Mouse (Mus musculus) small intestine, adult 2 months (tissue): Measurements from ENCODE around the gene Sdk2. TPM values are rescaled to one million over a fixed set of nuclear protein-coding genes. Genes with fewer than 3 reads are reported as not detected.
A peak's percentile ranks its signal among the peaks of the same experiment; 100 is the strongest.

ENCODE experiments used
- H3K27ac ChIP-seq: fragments of 200-500 bp; 2 replicates; pipeline ENCODE4 v1.5.1; 2012; ENCODE audit warnings: low read depth, low read length, control low read depth, inconsistent platforms; ENCODE audit not compliant: insufficient read depth
- H3K27me3 ChIP-seq: fragments of 200-500 bp; 2 replicates; pipeline ENCODE4 v1.6.1; 2012; ENCODE audit warnings: mild to moderate bottlenecking, moderate library complexity, low read length, inconsistent platforms; ENCODE audit not compliant: control insufficient read depth, insufficient read depth
- H3K36me3 ChIP-seq: fragments of 200-500 bp; 2 replicates; pipeline ENCODE4 v1.6.1; 2012; ENCODE audit warnings: mild to moderate bottlenecking, low read length, control low read depth, inconsistent platforms; ENCODE audit not compliant: control insufficient read depth, insufficient read depth
- H3K4me1 ChIP-seq: fragments of 200-500 bp; 2 replicates; pipeline ENCODE4 v1.6.1; 2012; ENCODE audit warnings: low read length, inconsistent platforms, mixed read lengths; ENCODE audit not compliant: control insufficient read depth, insufficient read depth, insufficient read length
- H3K4me3 ChIP-seq: fragments of 200-500 bp; 2 replicates; pipeline ENCODE4 v1.5.1; 2012; ENCODE audit warnings: low read depth, mild to moderate bottlenecking, control low read depth, inconsistent platforms, low read length, moderate library complexity
- CTCF ChIP-seq: fragments of 200-500 bp; IDR thresholded peaks from 2 replicates; pipeline ENCODE4 v1.5.1; 2012; ENCODE audit warnings: low read depth, mild to moderate bottlenecking, control low read depth, inconsistent platforms, low read length, moderate library complexity, mixed read lengths; ENCODE audit not compliant: insufficient replicate concordance, insufficient read length; ENCODE audit errors: extremely low read depth
- POLR2A ChIP-seq: fragments of 200-500 bp; IDR thresholded peaks from 2 replicates; pipeline ENCODE4 v1.6.1; 2012; ENCODE audit warnings: low read depth, mild to moderate bottlenecking, control low read depth, inconsistent platforms, low read length, moderate library complexity
- WGBS: fragments of 180-500 bp; shearing (Covaris S2); methylation state at CpG from one replicate; pipeline ENCODE4 v1.1.7; 2018; 5-methylcytosine and 5-hydroxymethylcytosine counted together
- polyA plus RNA-seq: library from polyadenylated mRNA; depleted of rRNA; stranded (reverse); fragments of >200 nt; gene quantifications from 2 replicates; pipeline ENCODE4 v1.2.3, GENCODE M21; 2012

The Sdk2 gene
- polyA plus RNA-seq, 1 experiment = 0.81 TPM

DNA sequence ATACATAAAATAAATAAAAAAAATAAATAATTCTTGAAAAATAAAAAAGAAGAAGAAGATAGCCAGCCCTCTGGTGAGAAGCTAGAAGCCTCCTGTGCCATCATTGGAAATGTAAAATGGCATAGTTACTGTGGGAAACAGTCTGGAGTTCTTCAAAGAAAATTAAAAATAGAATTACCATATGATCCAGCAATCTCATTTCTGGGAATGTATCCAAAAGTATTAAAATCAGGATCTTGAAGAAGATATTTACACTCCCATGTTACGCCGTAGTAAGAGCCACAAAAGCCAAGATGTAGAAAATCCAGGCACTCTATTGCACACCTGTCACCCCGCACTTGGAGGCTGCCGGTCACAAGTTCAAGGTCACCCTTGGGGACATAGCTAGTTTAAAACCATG is 250.4 kb downstream of the Sdk2 start:
- Histone ChIP-seq H3K27ac (no peak overlapping the region), H3K27me3 (no peaks in the 10 kb centered on the region), H3K4me1 (no peaks in the 10 kb centered on the region), H3K4me3 (no peak overlapping the region), H3K36me3 (no peaks in the 10 kb centered on the region)
- 44% methylated on average over 4 of the region's 4 CpGs for WGBS
- TF ChIP-seq CTCF = no peak
- TF ChIP-seq POLR2A = no peak

GRCm38 (mm10) chr11:113811546-113812339 is 255.1 kb downstream of the Sdk2 start:
- WGBS = 56% methylated on average over 20 of the region's 20 CpGs
- H3K4me1 ChIP-seq = peaks cover 7% of the 10 kb centered on the region
- H3K27me3 ChIP-seq = no peaks in the 10 kb centered on the region
- no peak overlapping the region for H3K27ac ChIP-seq
- no peak for TF ChIP-seq POLR2A
- no peak overlapping the region for H3K4me3 ChIP-seq
- no peaks in the 10 kb centered on the region for H3K36me3 ChIP-seq

- H3K36me3 ChIP-seq = no peaks in the 10 kb centered on the region
- 22% methylated on average over 24 of the region's 24 CpGs for WGBS
- H3K27me3 ChIP-seq = no peaks in the 10 kb centered on the region
- H3K4me1 ChIP-seq = peaks cover 7% of the 10 kb centered on the region
- TF ChIP-seq POLR2A (no peak), CTCF (peak; percentile 66; the same call in 1 of the 2 replicates)
- no peak overlapping the region for H3K27ac ChIP-seq
- peak overlapping the region; percentile 18; the same call in 1 of the 2 replicates for H3K4me3 ChIP-seq
Observed at GRCm38 (mm10) chr11:113810638-113811545, 256.0 kb downstream of the Sdk2 start.

DNA sequence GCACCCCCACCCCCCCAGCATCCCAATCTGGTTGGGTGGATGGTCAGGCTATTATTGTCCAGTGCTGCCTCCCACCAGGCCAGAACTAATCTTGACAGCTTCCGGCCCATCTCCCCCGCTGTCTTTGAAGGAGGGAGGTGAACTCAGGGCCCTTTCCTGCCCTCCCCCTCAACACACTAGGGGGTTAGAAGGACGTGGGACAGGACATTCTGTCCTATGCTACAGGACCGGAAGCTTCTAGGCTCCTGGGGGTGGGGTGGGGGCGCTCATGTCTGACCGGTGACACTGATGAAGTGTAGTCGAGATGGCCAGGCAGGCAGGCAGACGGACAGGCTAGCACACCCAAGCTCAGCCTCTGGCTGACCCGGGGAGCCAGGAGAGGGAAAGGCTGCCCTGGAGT is 259.8 kb downstream of the Sdk2 start:
- WGBS = 69% methylated on average over 9 of the region's 9 CpGs
- Histone ChIP-seq H3K27ac (no peak overlapping the region), H3K36me3 (no peaks in the 10 kb centered on the region), H3K27me3 (no peaks in the 10 kb centered on the region), H3K4me1 (peaks cover 17% of the 10 kb centered on the region), H3K4me3 (no peak overlapping the region)
- no peak for TF ChIP-seq CTCF
- TF ChIP-seq POLR2A = no peak

DNA sequence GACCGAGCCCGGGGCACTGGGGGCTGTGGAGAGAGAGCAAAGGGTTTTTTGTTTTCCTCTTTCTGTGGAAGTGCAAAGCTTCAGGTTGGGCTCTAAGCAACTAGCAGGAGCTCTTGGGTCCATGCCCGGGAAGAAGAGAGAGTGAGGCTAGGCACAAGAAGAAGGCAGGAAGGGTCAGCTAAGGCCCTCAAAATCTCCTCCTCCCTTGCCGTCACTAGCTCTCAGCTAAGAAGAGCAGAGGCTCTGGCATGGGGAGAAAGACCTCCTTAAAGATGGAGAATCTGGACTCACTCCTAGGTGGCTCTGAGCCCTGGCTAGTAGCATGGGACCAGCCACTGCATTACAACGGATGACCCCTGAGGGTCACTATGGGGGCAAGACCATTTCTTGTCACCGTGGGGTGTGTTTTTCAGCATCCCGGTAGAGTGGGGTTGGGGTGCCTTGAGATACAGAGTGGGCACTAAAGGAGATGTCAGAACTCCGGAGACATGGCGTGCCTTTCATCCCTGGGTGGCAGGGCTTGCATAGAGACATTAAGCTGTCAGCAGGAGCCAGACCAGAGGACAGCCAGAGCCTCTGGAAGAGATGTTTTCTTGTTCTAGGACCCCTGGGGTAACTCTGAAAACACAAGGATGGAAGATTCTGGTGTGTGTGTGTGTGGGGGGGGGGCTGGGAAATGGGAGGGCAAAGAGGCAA is 260.3 kb downstream of the Sdk2 start:
- H3K27ac ChIP-seq = no peak overlapping the region
- H3K4me1 ChIP-seq = peaks cover 21% of the 10 kb centered on the region
- H3K36me3 ChIP-seq = no peaks in the 10 kb centered on the region
- 76% methylated on average over 9 of the region's 9 CpGs for WGBS
- H3K4me3 ChIP-seq = no peak overlapping the region
- no peak for TF ChIP-seq POLR2A
- TF ChIP-seq CTCF = no peak
- H3K27me3 ChIP-seq = no peaks in the 10 kb centered on the region

DNA sequence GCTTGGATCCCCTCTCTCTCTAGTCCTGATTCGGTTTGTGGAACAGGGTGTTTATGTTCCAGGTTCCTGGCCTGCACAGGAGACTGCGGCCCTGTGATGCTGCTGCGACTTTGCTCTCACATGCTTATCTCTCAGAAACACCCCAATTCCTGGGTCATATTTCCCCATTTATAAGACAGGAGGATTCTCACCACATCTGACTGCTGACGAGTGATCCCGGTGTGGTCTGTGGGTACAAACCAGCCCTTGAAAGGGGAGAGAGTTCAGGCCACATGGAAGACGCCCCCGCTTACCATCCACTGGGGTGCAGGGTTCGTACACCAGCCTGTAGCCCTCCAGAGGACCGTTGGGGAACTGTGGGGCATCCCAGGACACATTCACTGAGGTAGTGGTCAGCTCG is 260.9 kb downstream of the Sdk2 start:
- H3K27me3 ChIP-seq = no peaks in the 10 kb centered on the region
- H3K4me1 ChIP-seq = peaks cover 20% of the 10 kb centered on the region
- WGBS = 73% methylated on average over 10 of the region's 10 CpGs
- H3K27ac ChIP-seq = no peak overlapping the region
- no peak for TF ChIP-seq POLR2A
- no peak for TF ChIP-seq CTCF
- no peak overlapping the region for H3K4me3 ChIP-seq
- H3K36me3 ChIP-seq = no peaks in the 10 kb centered on the region

GRCm38 (mm10) chr11:113803321-113803941 is 263.4 kb downstream of the Sdk2 start:
- Histone ChIP-seq H3K4me3 (no peak overlapping the region), H3K4me1 (peaks cover 24% of the 10 kb centered on the region), H3K27ac (no peak overlapping the region), H3K27me3 (no peaks in the 10 kb centered on the region), H3K36me3 (no peaks in the 10 kb centered on the region)
- 70% methylated on average over 9 of the region's 9 CpGs for WGBS
- TF ChIP-seq CTCF = no peak
